In the genomic region with DNA sequence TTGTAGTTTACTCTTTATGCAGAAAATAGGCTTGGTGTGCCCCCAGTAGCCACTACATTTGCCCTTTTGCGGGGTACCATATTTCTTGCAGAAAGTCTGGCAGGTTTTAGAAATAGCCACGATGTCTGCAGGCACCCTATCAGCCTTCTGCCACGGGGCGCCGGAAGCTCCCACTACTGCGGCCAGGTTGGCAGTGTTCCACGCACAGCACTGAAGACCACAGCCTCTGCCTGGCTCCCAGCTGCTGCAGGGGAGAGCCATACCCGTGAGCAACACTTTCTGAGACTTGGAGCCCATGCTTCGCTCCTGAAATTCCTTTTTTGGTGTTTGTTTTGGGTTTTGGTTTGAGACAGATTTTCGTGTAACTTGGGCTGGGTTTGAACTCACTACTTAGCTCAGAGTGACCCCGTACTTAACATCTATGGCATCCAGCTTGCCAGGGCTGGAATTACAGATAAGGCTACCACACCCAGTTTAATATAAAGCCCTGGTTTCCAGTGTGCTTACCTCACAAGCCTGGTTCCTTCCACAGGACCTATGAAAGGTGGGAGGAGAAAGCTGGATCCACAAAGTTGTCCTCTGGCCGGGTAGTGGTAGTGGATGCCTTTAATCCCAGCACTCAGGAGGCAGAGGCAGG, we compare ENCODE assay signal across 11 mouse cellular contexts. TPM values are rescaled to one million over a fixed set of nuclear protein-coding genes. Genes with fewer than 3 reads are reported as not detected.
DNase-seq lines count a peak whose midpoint lies in the region; ATAC-seq lines count a peak whose summit lies in the region.
"Had no signal": no experiment of that assay in that cellular context is flagged by ENCODE, and none has a peak within 500 bp of the region (broad histone marks: within the 10 kb centered on the region; RNA-seq: fewer than 3 reads in every experiment).

No protein-coding gene starts in this region.

- peak; percentile 24 for DNase-seq in layer of hippocampus, adult 11-12 months (ENCODE audit: low spot score)
- DNase-seq in layer of hippocampus, postnatal 14 days (ENCODE audit: low spot score in 2 of 2) = no peak
- DNase-seq in 416B (ENCODE audit: low read depth) (peak; percentile 84), MEL-GATA-1-ER (ENCODE audit: extremely low read depth, low read depth) (peak; percentile 50)
- no peak for DNase-seq in urinary bladder, postnatal 36 days (ENCODE audit: low spot score in 2 of 2)
- DNase-seq in gastrocnemius, postnatal 4 days (ENCODE audit: low spot score in 2 of 2) = no peak

- no peak overlapping the region for H3K4me3 ChIP-seq in forebrain, embryonic 16.5 days (replicated peaks; ENCODE audit: low read length)
- H3K4me3 ChIP-seq: hindbrain, embryonic 10.5 days; limb, embryonic 13.5 days; midbrain, embryonic 12.5 days had no signal

- H3K4me2 ChIP-seq in forebrain, embryonic 16.5 days (ENCODE audit: low read length) = no peak overlapping the region
- H3K4me2 ChIP-seq: limb, embryonic 13.5 days; midbrain, embryonic 12.5 days had no signal

- no peaks in the 10 kb centered on the region for H3K4me1 ChIP-seq in forebrain, embryonic 16.5 days (replicated peaks; ENCODE audit: control insufficient read depth, insufficient read depth, low read length)

- H3K9me3 ChIP-seq in forebrain, embryonic 16.5 days (ENCODE audit: control insufficient read depth, low read length) = no peaks in the 10 kb centered on the region
- H3K9me3 ChIP-seq: hindbrain, embryonic 10.5 days; limb, embryonic 13.5 days; midbrain, embryonic 12.5 days had no signal

- H3K27me3 ChIP-seq in forebrain, embryonic 16.5 days (replicated peaks; ENCODE audit: control insufficient read depth, insufficient read depth, low read length) = no peaks in the 10 kb centered on the region
- H3K27me3 ChIP-seq: limb, embryonic 13.5 days; midbrain, embryonic 12.5 days had no signal

- no peak overlapping the region for H3K27ac ChIP-seq in forebrain, embryonic 16.5 days (ENCODE audit: low read length)
- H3K27ac ChIP-seq: hindbrain, embryonic 10.5 days; limb, embryonic 13.5 days; midbrain, embryonic 12.5 days had no signal

- no peak overlapping the region for H3K9ac ChIP-seq in forebrain, embryonic 16.5 days (replicated peaks; ENCODE audit: low read depth, low read length)
- H3K9ac ChIP-seq: limb, embryonic 13.5 days; midbrain, embryonic 12.5 days had no signal

- ATAC-seq in megakaryocyte progenitor cell, adult 5-6 weeks (replicated peaks; ENCODE audit: poor library complexity) = peak; percentile 47
- ATAC-seq in forebrain, embryonic 16.5 days = no peak

- WGBS in forebrain, embryonic 16.5 days = 74% methylated on average over 12 of the region's 12 CpGs

- no peaks in the 10 kb centered on the region for H3K36me3 ChIP-seq in forebrain, embryonic 16.5 days (ENCODE audit: control insufficient read depth, insufficient read depth)
- H3K36me3 ChIP-seq: hindbrain, embryonic 10.5 days; limb, embryonic 13.5 days; midbrain, embryonic 12.5 days had no signal

RNA-seq across cellular contexts. Expression of gene Ncoa3, which starts 40.9 kb away (rescaled TPM):
- total RNA-seq in layer of hippocampus, postnatal 14 days (2021) = 10 to 100 TPM; 32.0 to 32.6 TPM
- total RNA-seq in megakaryocyte progenitor cell, adult 5-6 weeks (2015) = 16.2 and 17.7 TPM in 2 replicates
- total RNA-seq in megakaryocyte progenitor cell, adult 5-6 weeks (2017) = 12.0 and 18.2 TPM in 2 replicates
- 10 to 100 TPM; 17.2 to 21.9 TPM for total RNA-seq in gastrocnemius, postnatal 4 days (2021)
- polyA plus RNA-seq in forebrain, embryonic 16.5 days (2015; fragmentation: Nextera tagmentation; extraction: Ambion mirVana) = 10.6 and 11.3 TPM in 2 replicates

RNA-seq across cellular contexts. Expression of gene Zmynd8, which starts 52.7 kb away (rescaled TPM):
- total RNA-seq in layer of hippocampus, postnatal 14 days (2021) = 100 to 1,000 TPM; 138 to 143 TPM
- total RNA-seq in megakaryocyte progenitor cell, adult 5-6 weeks (2015) = 44.6 and 49.9 TPM in 2 replicates
- 32.1 and 35.8 TPM in 2 replicates for total RNA-seq in megakaryocyte progenitor cell, adult 5-6 weeks (2017)
- total RNA-seq in gastrocnemius, postnatal 4 days (2021) = 10 to 100 TPM; 39.0 to 39.6 TPM
- polyA plus RNA-seq in forebrain, embryonic 16.5 days (2015; fragmentation: Nextera tagmentation; extraction: Ambion mirVana) = 69.8 and 81.5 TPM in 2 replicates

Comparison
In these comparisons a context has a peak if more than half of its experiments do, and no peak if none do; other contexts are left out.
1. DNase-seq: peak in layer of hippocampus, adult 11-12 months (single experiment), 416B (single experiment) and MEL-GATA-1-ER (single experiment); none in layer of hippocampus, postnatal 14 days (0 of 2), urinary bladder, postnatal 36 days (0 of 2) and gastrocnemius, postnatal 4 days (0 of 2).